Comparison of ENCODE assay signal across 14 mouse cellular contexts in genomic region chr15:81719139-81719531, GRCm38 (mm10). TPM values are rescaled to one million over a fixed set of nuclear protein-coding genes. Genes with fewer than 3 reads are reported as not detected.
A peak's percentile ranks its signal among the peaks of the same experiment; 100 is the strongest.
DNase-seq lines count a peak whose midpoint lies in the region; ATAC-seq and TF ChIP-seq lines count a peak whose summit lies in the region.
"Had no signal": no experiment of that assay in that cellular context is flagged by ENCODE, and none has a peak within 500 bp of the region (broad histone marks: within the 10 kb centered on the region; RNA-seq: fewer than 3 reads in every experiment).

No protein-coding gene starts in this region.

- 90% methylated on average over 6 of the region's 6 CpGs for WGBS in hindbrain, embryonic 16.5 days

- H3K4me2 ChIP-seq in hindbrain, embryonic 16.5 days (ENCODE audit: low read length), result no peak overlapping the region
- H3K4me2 ChIP-seq: heart, embryonic 11.5 days had no signal

- ATAC-seq in hindbrain, embryonic 16.5 days, result no peak

- no peak for DNase-seq in layer of hippocampus, adult 2 months (ENCODE audit: low spot score in 2 of 2)
- DNase-seq in layer of hippocampus, postnatal 36 days, result no peak
- peak; percentile 52 for DNase-seq in R1 (ENCODE audit: low read depth, low spot score)
- no peak for DNase-seq in urinary bladder, adult 18-20 months (ENCODE audit: low spot score in 2 of 2)
- no peak for DNase-seq in adrenal gland, adult 2 months
- DNase-seq: adrenal gland, postnatal 10 days; cerebellum, postnatal 10 days; heart, postnatal 4 days; lung, adult 2 months; thymus, adult 2 months had no signal

- no peaks in the 10 kb centered on the region for H3K27me3 ChIP-seq in ES-Bruce4 (ENCODE audit: control insufficient read depth, insufficient read depth, low read length, poor library complexity, severe bottlenecking)
- H3K27me3 ChIP-seq in hindbrain, embryonic 16.5 days (replicated peaks; ENCODE audit: control insufficient read depth, insufficient read depth, low read length), result no peaks in the 10 kb centered on the region

- TF ChIP-seq CTCF in layer of hippocampus, adult 2 months (conservative IDR thresholded peaks at IDR 0.05), result peak; percentile 42
- TF ChIP-seq CTCF in ES-Bruce4 (IDR thresholded peaks at IDR 0.05; ENCODE audit: low read depth, low read length), result peak; percentile 23

- TF ChIP-seq EP300 in ES-Bruce4 (IDR thresholded peaks at IDR 0.05; ENCODE audit: insufficient read depth, low read depth, low read length), result no peak

- H3K9ac ChIP-seq in ES-Bruce4 (ENCODE audit: low read depth, poor library complexity, severe bottlenecking), result no peak overlapping the region
- no peak overlapping the region for H3K9ac ChIP-seq in hindbrain, embryonic 16.5 days (ENCODE audit: low read depth, low read length)

- no peak overlapping the region for H3K4me3 ChIP-seq in layer of hippocampus, adult 2 months
- H3K4me3 ChIP-seq in ES-Bruce4 (ENCODE audit: low read depth, low read length), result no peak overlapping the region
- H3K4me3 ChIP-seq in hindbrain, embryonic 16.5 days (ENCODE audit: low read length), result no peak overlapping the region

- no peaks in the 10 kb centered on the region for H3K9me3 ChIP-seq in ES-Bruce4 (replicated peaks; ENCODE audit: control insufficient read depth, insufficient read depth, low read length, poor library complexity, severe bottlenecking)
- no peaks in the 10 kb centered on the region for H3K9me3 ChIP-seq in hindbrain, embryonic 16.5 days (ENCODE audit: control insufficient read depth, low read length)

- H3K4me1 ChIP-seq in ES-Bruce4 (ENCODE audit: control insufficient read depth, insufficient read depth, low read length), result no peaks in the 10 kb centered on the region
- H3K4me1 ChIP-seq in hindbrain, embryonic 16.5 days (ENCODE audit: control insufficient read depth, insufficient read depth, low read depth, low read length), result peaks cover 6% of the 10 kb centered on the region

- peak overlapping the region; percentile 70 for H3K27ac ChIP-seq in layer of hippocampus, adult 2 months
- H3K27ac ChIP-seq in ES-Bruce4 (ENCODE audit: insufficient read depth, low read length), result no peak overlapping the region
- peak overlapping the region; percentile 19 for H3K27ac ChIP-seq in hindbrain, embryonic 16.5 days (ENCODE audit: low read depth, low read length)
- H3K27ac ChIP-seq: macrophage had no signal

- TF ChIP-seq POLR2A in ES-Bruce4 (IDR thresholded peaks at IDR 0.05; ENCODE audit: insufficient read depth, low read length), result no peak

- peaks cover 84% of the 10 kb centered on the region for H3K36me3 ChIP-seq in ES-Bruce4 (ENCODE audit: control insufficient read depth, insufficient read depth, low read length, poor library complexity, severe bottlenecking)
- H3K36me3 ChIP-seq in hindbrain, embryonic 16.5 days (ENCODE audit: control insufficient read depth, insufficient read depth, low read length), result peaks cover 45% of the 10 kb centered on the region

RNA-seq across cellular contexts. Expression of gene Chadl, which starts 22.0 kb away (rescaled TPM):
- 10 to 100 TPM; 11.7 to 12.3 TPM for total RNA-seq in layer of hippocampus, adult 2 months (2021)
- 10 to 100 TPM; 11.5 to 12.6 TPM for total RNA-seq in layer of hippocampus, postnatal 36 days (2021)
- 1.0 and 1.1 TPM in 2 replicates for polyA plus RNA-seq in ES-Bruce4 (2011; ENCODE audit: insufficient read depth, insufficient read length, low read depth, missing spikeins)
- polyA plus RNA-seq in hindbrain, embryonic 16.5 days (2015; fragmentation: Nextera tagmentation; extraction: Ambion mirVana), result 39.2 and 42.2 TPM in 2 replicates
- total RNA-seq in adrenal gland, adult 2 months (2021), result 1 to 10 TPM; 2.3 to 4.4 TPM
- polyA plus RNA-seq in adrenal gland, adult 2 months (2012; rRNA removed), result 32.2 and 38.7 TPM in 2 replicates

RNA-seq across cellular contexts. Expression of gene Zc3h7b, which starts 25.7 kb away (rescaled TPM):
- 100 to 1,000 TPM; 140 to 145 TPM for total RNA-seq in layer of hippocampus, adult 2 months (2021)
- 100 to 1,000 TPM; 129 to 141 TPM for total RNA-seq in layer of hippocampus, postnatal 36 days (2021)
- polyA plus RNA-seq in ES-Bruce4 (2011; ENCODE audit: insufficient read depth, insufficient read length, low read depth, missing spikeins), result 40.5 and 42.1 TPM in 2 replicates
- polyA plus RNA-seq in hindbrain, embryonic 16.5 days (2015; fragmentation: Nextera tagmentation; extraction: Ambion mirVana), result 39.3 and 49.6 TPM in 2 replicates
- 10 to 100 TPM; 62.9 to 87.9 TPM for total RNA-seq in adrenal gland, adult 2 months (2021)
- polyA plus RNA-seq in adrenal gland, adult 2 months (2012; rRNA removed), result 54.0 and 60.6 TPM in 2 replicates

RNA-seq across cellular contexts. Expression of gene Rangap1, which starts 26.2 kb away (rescaled TPM):
- 100 to 1,000 TPM; 149 to 162 TPM for total RNA-seq in layer of hippocampus, adult 2 months (2021)
- 100 to 1,000 TPM; 158 to 165 TPM for total RNA-seq in layer of hippocampus, postnatal 36 days (2021)
- polyA plus RNA-seq in ES-Bruce4 (2011; ENCODE audit: insufficient read depth, insufficient read length, low read depth, missing spikeins), result 158 and 160 TPM in 2 replicates
- polyA plus RNA-seq in hindbrain, embryonic 16.5 days (2015; fragmentation: Nextera tagmentation; extraction: Ambion mirVana), result 164 and 165 TPM in 2 replicates
- total RNA-seq in adrenal gland, adult 2 months (2021), result 10 to 100 TPM; 57.1 to 73.0 TPM
- polyA plus RNA-seq in adrenal gland, adult 2 months (2012; rRNA removed), result 20.8 and 24.9 TPM in 2 replicates

RNA-seq across cellular contexts. Expression of gene L3mbtl2, which starts 55.4 kb away (rescaled TPM):
- total RNA-seq in layer of hippocampus, adult 2 months (2021), result 10 to 100 TPM; 40.8 to 43.5 TPM
- total RNA-seq in layer of hippocampus, postnatal 36 days (2021), result 10 to 100 TPM; 34.6 to 37.5 TPM
- 49.3 and 50.3 TPM in 2 replicates for polyA plus RNA-seq in ES-Bruce4 (2011; ENCODE audit: insufficient read depth, insufficient read length, low read depth, missing spikeins)
- polyA plus RNA-seq in hindbrain, embryonic 16.5 days (2015; fragmentation: Nextera tagmentation; extraction: Ambion mirVana), result 30.3 and 32.9 TPM in 2 replicates
- 10 to 100 TPM; 15.7 to 22.1 TPM for total RNA-seq in adrenal gland, adult 2 months (2021)
- 11.2 and 12.8 TPM in 2 replicates for polyA plus RNA-seq in adrenal gland, adult 2 months (2012; rRNA removed)
